Mouse (Mus musculus) embryo, embryonic 11 days (tissue): ENCODE results near the gene Frmd4b.

Source experiments
- DNase-seq: peaks from one replicate; pipeline ENCODE4 v3.0.0-alpha.2; 2015

The Frmd4b gene

GRCm38 (mm10) chr6:97518467-97518866 lies 98.9 kb downstream of the Frmd4b start:
- no peak for DNase-seq

- DNase-seq, result no peak
Measured at GRCm38 (mm10) chr6:97517616-97518235, 99.6 kb downstream of the Frmd4b start.

- no peak for DNase-seq
Measured at GRCm38 (mm10) chr6:97516941-97517340, 100.4 kb downstream of the Frmd4b start.

GRCm38 (mm10) chr6:97510771-97511170 lies 106.6 kb downstream of the Frmd4b start:
- DNase-seq, result no peak

- no peak for DNase-seq
Measured at GRCm38 (mm10) chr6:97509434-97509833, 107.9 kb downstream of the Frmd4b start.

- no peak for DNase-seq
Measured at GRCm38 (mm10) chr6:97508480-97508879, 108.9 kb downstream of the Frmd4b start.

GRCm38 (mm10) chr6:97507893-97508292 lies 109.4 kb downstream of the Frmd4b start:
- DNase-seq, result no peak

- DNase-seq, result no peak
Measured at GRCm38 (mm10) chr6:97506141-97506650, 111.1 kb downstream of the Frmd4b start.

GRCm38 (mm10) chr6:97504673-97505072 lies 112.7 kb downstream of the Frmd4b start:
- no peak for DNase-seq

GRCm38 (mm10) chr6:97501000-97501399 lies 116.3 kb downstream of the Frmd4b start:
- DNase-seq, result no peak

- no peak for DNase-seq
Measured at GRCm38 (mm10) chr6:97500246-97500645, 117.1 kb downstream of the Frmd4b start.

GRCm38 (mm10) chr6:97496002-97496401 lies 121.3 kb downstream of the Frmd4b start:
- no peak for DNase-seq

- DNase-seq, result no peak
Measured at GRCm38 (mm10) chr6:97491065-97491464, 126.3 kb downstream of the Frmd4b start.

- DNase-seq, result peak; percentile 50
Measured at GRCm38 (mm10) chr6:97488821-97489220, 128.5 kb downstream of the Frmd4b start.

GRCm38 (mm10) chr6:97488280-97488679 lies 129.1 kb downstream of the Frmd4b start:
- peak; percentile 25 for DNase-seq

GRCm38 (mm10) chr6:97487535-97488081 lies 129.7 kb downstream of the Frmd4b start:
- peak; percentile 52 for DNase-seq

- no peak for DNase-seq
Measured at GRCm38 (mm10) chr6:97486813-97487361, 130.5 kb downstream of the Frmd4b start.

GRCm38 (mm10) chr6:97485886-97486386 lies 131.4 kb downstream of the Frmd4b start:
- no peak for DNase-seq

- DNase-seq, result no peak
Measured at GRCm38 (mm10) chr6:97481912-97482311, 135.4 kb downstream of the Frmd4b start.

GRCm38 (mm10) chr6:97478981-97479860 lies 138.1 kb downstream of the Frmd4b start:
- peak; percentile 20 for DNase-seq

GRCm38 (mm10) chr6:97473672-97474071 lies 143.7 kb downstream of the Frmd4b start:
- DNase-seq, result no peak

- no peak for DNase-seq
Measured at GRCm38 (mm10) chr6:97472873-97473550, 144.3 kb downstream of the Frmd4b start.
